Mouse (Mus musculus): ENCODE data around the gene Shc2. TPM values are rescaled to one million over a fixed set of nuclear protein-coding genes. Genes with fewer than 3 reads are reported as not detected.
A peak's percentile ranks its signal among the peaks of the same experiment; 100 is the strongest.

Gene Shc2
- polyA plus RNA-seq, 1 experiment from 2014 or later: 7.7 TPM

- H3K4me1 ChIP-seq (ENCODE audit: control insufficient read depth, insufficient read depth, low read length): peaks cover 3% of the 10 kb centered on the region; the same call in 1 of the 2 replicates
- H3K4me2 ChIP-seq (replicated peaks; ENCODE audit: low read depth, low read length): no peak overlapping the region
- no peak overlapping the region for H3K4me3 ChIP-seq (ENCODE audit: low read depth, low read length)
- no peak for ATAC-seq (ENCODE audit: insufficient number of reproducible peaks, insufficient read depth, low FRiP score, low read depth)
- H3K36me3 ChIP-seq (ENCODE audit: control insufficient read depth, insufficient read depth, low read length): no peaks in the 10 kb centered on the region
- 0 out of 2 replicates have a peak, but pooled peaks cover 2% of the 10 kb centered on the region for H3K9me3 ChIP-seq (ENCODE audit: control insufficient read depth, low read depth, low read length)
- WGBS: 79% methylated on average over 17 of the region's 17 CpGs
- no peaks in the 10 kb centered on the region for H3K27me3 ChIP-seq (ENCODE audit: control insufficient read depth, insufficient read depth, low read length)
- no peak overlapping the region for H3K27ac ChIP-seq (ENCODE audit: low read length)
- no peak overlapping the region for H3K9ac ChIP-seq (replicated peaks; ENCODE audit: low read depth, low read length)
These were observed 4.5 kb downstream of the Shc2 start for GRCm38 (mm10) chr10:79633006-79633777.

DNA sequence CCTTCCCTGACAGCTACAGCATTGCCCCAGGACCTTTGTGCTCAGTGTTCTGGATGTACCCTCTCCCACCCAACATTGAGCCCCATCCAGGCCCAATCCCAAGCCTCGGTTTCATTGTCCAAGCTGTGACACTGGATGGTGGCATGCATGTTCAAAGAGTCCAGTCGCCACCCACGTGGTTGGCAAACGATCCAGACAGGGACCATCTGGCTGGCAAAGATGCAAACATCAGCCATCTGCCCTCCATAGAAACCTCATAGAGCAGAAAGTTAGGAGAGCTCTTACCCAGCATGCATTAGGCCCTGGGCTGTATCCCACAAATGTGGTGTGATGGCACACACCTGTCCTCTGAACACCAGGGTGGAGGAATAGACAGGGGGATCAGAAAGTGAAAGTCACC lies 6.3 kb downstream of the Shc2 start:
- WGBS: 77% methylated on average over 4 of the region's 4 CpGs
- H3K27ac ChIP-seq (ENCODE audit: low read length): no peak overlapping the region
- no peak overlapping the region for H3K4me2 ChIP-seq (replicated peaks; ENCODE audit: low read depth, low read length)
- 0 out of 2 replicates have a peak, but pooled peaks cover 2% of the 10 kb centered on the region for H3K9me3 ChIP-seq (ENCODE audit: control insufficient read depth, low read depth, low read length)
- ATAC-seq (ENCODE audit: insufficient number of reproducible peaks, insufficient read depth, low FRiP score, low read depth): no peak
- no peaks in the 10 kb centered on the region for H3K27me3 ChIP-seq (ENCODE audit: control insufficient read depth, insufficient read depth, low read length)
- no peak overlapping the region for H3K9ac ChIP-seq (replicated peaks; ENCODE audit: low read depth, low read length)
- H3K4me1 ChIP-seq (ENCODE audit: control insufficient read depth, insufficient read depth, low read length): no peaks in the 10 kb centered on the region
- no peaks in the 10 kb centered on the region for H3K36me3 ChIP-seq (ENCODE audit: control insufficient read depth, insufficient read depth, low read length)
- no peak overlapping the region for H3K4me3 ChIP-seq (ENCODE audit: low read depth, low read length)

- Histone ChIP-seq H3K4me2 (replicated peaks; ENCODE audit: low read depth, low read length) (no peak overlapping the region), H3K4me3 (ENCODE audit: low read depth, low read length) (no peak overlapping the region), H3K27ac (ENCODE audit: low read length) (no peak overlapping the region), H3K9ac (replicated peaks; ENCODE audit: low read depth, low read length) (no peak overlapping the region), H3K4me1 (ENCODE audit: control insufficient read depth, insufficient read depth, low read length) (no peaks in the 10 kb centered on the region), H3K36me3 (ENCODE audit: control insufficient read depth, insufficient read depth, low read length) (no peaks in the 10 kb centered on the region), H3K9me3 (ENCODE audit: control insufficient read depth, low read depth, low read length) (0 out of 2 replicates have a peak, but pooled peaks cover 2% of the 10 kb centered on the region), H3K27me3 (ENCODE audit: control insufficient read depth, insufficient read depth, low read length) (no peaks in the 10 kb centered on the region)
- ATAC-seq (ENCODE audit: insufficient number of reproducible peaks, insufficient read depth, low FRiP score, low read depth): no peak
- WGBS: 85% methylated on average over 5 of the region's 5 CpGs
These were observed 9.3 kb downstream of the Shc2 start for GRCm38 (mm10) chr10:79628377-79628776.

GRCm38 (mm10) chr10:79626156-79626555 lies 11.6 kb downstream of the Shc2 start:
- Histone ChIP-seq H3K27me3 (ENCODE audit: control insufficient read depth, insufficient read depth, low read length) (no peaks in the 10 kb centered on the region), H3K36me3 (ENCODE audit: control insufficient read depth, insufficient read depth, low read length) (no peaks in the 10 kb centered on the region), H3K9ac (replicated peaks; ENCODE audit: low read depth, low read length) (no peak overlapping the region), H3K27ac (ENCODE audit: low read length) (no peak overlapping the region), H3K4me3 (ENCODE audit: low read depth, low read length) (no peak overlapping the region), H3K4me1 (ENCODE audit: control insufficient read depth, insufficient read depth, low read length) (no peaks in the 10 kb centered on the region), H3K9me3 (ENCODE audit: control insufficient read depth, low read depth, low read length) (0 out of 2 replicates have a peak, but pooled peaks cover 2% of the 10 kb centered on the region), H3K4me2 (replicated peaks; ENCODE audit: low read depth, low read length) (no peak overlapping the region)
- ATAC-seq (ENCODE audit: insufficient number of reproducible peaks, insufficient read depth, low FRiP score, low read depth): no peak
- WGBS: 86% methylated on average over 10 of the region's 10 CpGs

DNA sequence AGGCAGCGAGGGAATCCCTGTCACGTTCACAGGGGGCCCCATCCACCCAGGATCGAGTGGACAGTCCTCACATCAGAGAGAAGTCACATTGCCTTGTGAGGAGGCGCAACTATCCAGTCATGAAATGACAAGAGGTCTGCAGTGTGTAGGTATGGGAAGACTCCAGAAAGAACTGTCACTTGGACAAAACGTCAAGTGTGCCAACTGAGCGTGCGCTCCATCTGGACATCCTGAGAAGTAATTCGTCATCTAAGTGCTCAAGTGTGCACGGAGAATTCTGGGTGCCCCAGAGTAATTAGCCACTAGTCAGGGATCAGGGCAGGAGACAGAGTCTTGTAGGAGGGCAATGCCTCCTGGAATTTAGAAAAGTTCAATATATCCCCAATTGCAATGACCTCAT lies 12.3 kb downstream of the Shc2 start:
- WGBS: 68% methylated on average over 9 of the region's 9 CpGs
- no peak for ATAC-seq (ENCODE audit: insufficient number of reproducible peaks, insufficient read depth, low FRiP score, low read depth)
- Histone ChIP-seq H3K36me3 (ENCODE audit: control insufficient read depth, insufficient read depth, low read length) (no peaks in the 10 kb centered on the region), H3K27ac (ENCODE audit: low read length) (no peak overlapping the region), H3K9me3 (ENCODE audit: control insufficient read depth, low read depth, low read length) (0 out of 2 replicates have a peak, but pooled peaks cover 1% of the 10 kb centered on the region), H3K27me3 (ENCODE audit: control insufficient read depth, insufficient read depth, low read length) (no peaks in the 10 kb centered on the region), H3K4me2 (replicated peaks; ENCODE audit: low read depth, low read length) (no peak overlapping the region), H3K4me3 (ENCODE audit: low read depth, low read length) (no peak overlapping the region), H3K9ac (replicated peaks; ENCODE audit: low read depth, low read length) (no peak overlapping the region), H3K4me1 (ENCODE audit: control insufficient read depth, insufficient read depth, low read length) (no peaks in the 10 kb centered on the region)

DNA sequence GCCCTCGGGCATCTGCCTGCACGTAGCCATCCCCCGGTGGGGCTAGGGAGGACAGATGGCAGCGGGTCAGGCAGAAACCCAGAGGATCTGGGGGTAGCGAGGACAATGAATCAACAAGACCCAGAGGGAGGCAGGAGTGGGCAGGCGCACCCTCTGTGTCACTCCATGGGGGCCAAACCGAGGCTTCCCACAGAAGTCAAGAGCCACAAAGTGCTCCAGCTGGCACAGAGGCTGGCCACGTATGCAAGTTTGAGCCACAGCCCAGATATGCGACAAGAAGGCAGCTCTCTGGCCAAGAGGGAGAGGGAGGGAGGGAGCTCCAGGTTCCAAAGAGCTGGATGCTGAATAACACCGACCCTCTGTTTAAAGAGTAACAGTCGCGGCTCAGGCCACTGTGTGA lies 13.8 kb downstream of the Shc2 start:
- Histone ChIP-seq H3K4me1 (ENCODE audit: control insufficient read depth, insufficient read depth, low read length) (no peaks in the 10 kb centered on the region), H3K9ac (replicated peaks; ENCODE audit: low read depth, low read length) (no peak overlapping the region), H3K27ac (ENCODE audit: low read length) (no peak overlapping the region), H3K9me3 (ENCODE audit: control insufficient read depth, low read depth, low read length) (no peaks in the 10 kb centered on the region), H3K36me3 (ENCODE audit: control insufficient read depth, insufficient read depth, low read length) (no peaks in the 10 kb centered on the region), H3K4me2 (replicated peaks; ENCODE audit: low read depth, low read length) (no peak overlapping the region), H3K27me3 (ENCODE audit: control insufficient read depth, insufficient read depth, low read length) (no peaks in the 10 kb centered on the region), H3K4me3 (ENCODE audit: low read depth, low read length) (no peak overlapping the region)
- WGBS: 69% methylated on average over 12 of the region's 12 CpGs
- ATAC-seq (ENCODE audit: insufficient number of reproducible peaks, insufficient read depth, low FRiP score, low read depth): no peak

DNA sequence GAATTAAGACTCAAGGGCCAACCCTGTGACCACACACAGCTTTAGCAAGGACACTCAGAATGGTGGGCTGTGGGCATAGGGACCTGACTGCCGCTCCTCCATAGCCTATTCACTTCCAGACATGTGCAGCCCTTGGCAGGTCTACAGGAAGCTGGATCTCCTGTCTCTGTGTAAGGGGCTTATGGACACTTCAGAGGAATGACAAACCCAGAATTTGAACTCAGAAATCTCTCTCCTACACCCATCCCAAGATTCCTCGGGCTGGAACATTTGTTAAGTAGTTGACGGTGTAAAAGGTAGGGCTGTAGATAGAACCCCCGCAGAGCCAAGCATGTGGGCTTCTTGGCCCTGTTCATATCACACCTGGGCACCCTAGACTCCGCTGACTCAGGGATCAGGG lies 21.3 kb downstream of the Shc2 start:
- Histone ChIP-seq H3K27me3 (ENCODE audit: control insufficient read depth, insufficient read depth, low read length) (peaks cover 19% of the 10 kb centered on the region), H3K27ac (ENCODE audit: low read length) (no peak overlapping the region), H3K4me1 (ENCODE audit: control insufficient read depth, insufficient read depth, low read length) (peaks cover 12% of the 10 kb centered on the region), H3K4me3 (ENCODE audit: low read depth, low read length) (no peak overlapping the region), H3K9ac (replicated peaks; ENCODE audit: low read depth, low read length) (no peak overlapping the region), H3K36me3 (ENCODE audit: control insufficient read depth, insufficient read depth, low read length) (no peaks in the 10 kb centered on the region), H3K4me2 (replicated peaks; ENCODE audit: low read depth, low read length) (no peak overlapping the region), H3K9me3 (ENCODE audit: control insufficient read depth, low read depth, low read length) (no peaks in the 10 kb centered on the region)
- no peak for ATAC-seq (ENCODE audit: insufficient number of reproducible peaks, insufficient read depth, low FRiP score, low read depth)
- WGBS: 91% methylated on average over 5 of the region's 5 CpGs

GRCm38 (mm10) chr10:79615860-79616259 lies 21.9 kb downstream of the Shc2 start:
- Histone ChIP-seq H3K36me3 (ENCODE audit: control insufficient read depth, insufficient read depth, low read length) (no peaks in the 10 kb centered on the region), H3K4me1 (ENCODE audit: control insufficient read depth, insufficient read depth, low read length) (peaks cover 12% of the 10 kb centered on the region), H3K4me3 (ENCODE audit: low read depth, low read length) (no peak overlapping the region), H3K27ac (ENCODE audit: low read length) (no peak overlapping the region), H3K9me3 (ENCODE audit: control insufficient read depth, low read depth, low read length) (no peaks in the 10 kb centered on the region), H3K27me3 (ENCODE audit: control insufficient read depth, insufficient read depth, low read length) (peaks cover 19% of the 10 kb centered on the region), H3K4me2 (replicated peaks; ENCODE audit: low read depth, low read length) (no peak overlapping the region), H3K9ac (replicated peaks; ENCODE audit: low read depth, low read length) (no peak overlapping the region)
- ATAC-seq (ENCODE audit: insufficient number of reproducible peaks, insufficient read depth, low FRiP score, low read depth): no peak
- 11% methylated on average over 8 of the region's 8 CpGs for WGBS

DNA sequence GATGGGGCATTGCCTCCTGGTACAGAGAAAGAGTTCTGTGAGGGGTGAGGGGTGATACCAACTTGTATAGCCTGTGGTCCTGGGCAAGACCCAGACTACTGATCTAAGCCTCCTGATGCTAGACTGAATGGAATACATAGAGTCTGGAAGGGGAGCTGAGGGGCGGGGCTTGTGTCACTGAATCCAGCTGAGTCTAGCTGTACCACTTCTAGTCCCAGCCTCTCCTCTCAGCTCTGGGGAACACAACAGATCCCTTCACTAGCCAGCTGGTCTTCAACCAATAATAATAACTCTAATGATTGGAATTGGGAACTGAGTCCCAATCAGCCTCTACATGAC lies 23.4 kb downstream of the Shc2 start:
- Histone ChIP-seq H3K4me2 (replicated peaks; ENCODE audit: low read depth, low read length) (peak overlapping the region; percentile 94), H3K36me3 (ENCODE audit: control insufficient read depth, insufficient read depth, low read length) (no peaks in the 10 kb centered on the region), H3K9ac (replicated peaks; ENCODE audit: low read depth, low read length) (no peak overlapping the region), H3K27ac (ENCODE audit: low read length) (no peak overlapping the region), H3K4me3 (ENCODE audit: low read depth, low read length) (peak overlapping the region; percentile 52), H3K27me3 (ENCODE audit: control insufficient read depth, insufficient read depth, low read length) (peaks cover 19% of the 10 kb centered on the region), H3K9me3 (ENCODE audit: control insufficient read depth, low read depth, low read length) (no peaks in the 10 kb centered on the region), H3K4me1 (ENCODE audit: control insufficient read depth, insufficient read depth, low read length) (peaks cover 12% of the 10 kb centered on the region)
- ATAC-seq (ENCODE audit: insufficient number of reproducible peaks, insufficient read depth, low FRiP score, low read depth): no peak; the same call in 1 of the 2 replicates
- 89% methylated on average over 1 of the region's 1 CpGs for WGBS

Measured in stomach, embryonic 14.5 days (tissue).